Mouse (Mus musculus): ENCODE data around the gene Tfpt.
"Not testable (repeated sequence)": the region's sequence is repeated elsewhere in the genome, so short reads cannot be mapped to it uniquely, and the experiment has no call there.

The Tfpt gene

DNA sequence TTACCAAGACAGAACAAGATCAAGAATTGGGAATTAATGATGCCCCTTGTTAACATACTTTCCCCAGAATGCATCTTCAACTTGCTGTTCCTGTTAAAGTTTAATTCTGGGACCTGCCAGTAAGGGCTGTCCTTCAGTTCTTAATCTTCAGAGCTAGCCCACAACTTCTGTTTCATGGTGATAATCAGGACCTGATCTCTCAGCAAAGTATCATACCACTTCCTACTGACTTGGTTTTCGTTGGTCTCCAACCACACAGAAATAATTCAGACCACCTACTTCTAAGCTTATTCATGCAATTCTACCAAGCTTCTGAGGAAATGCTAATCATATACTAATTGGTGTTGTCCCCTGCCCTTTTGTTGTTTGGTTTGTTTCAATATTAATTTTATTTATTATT is 57.9 kb downstream of the Tfpt start:
- DNase-seq = no peak

GRCm38 (mm10) chr7:3570580-3570979 is 59.1 kb downstream of the Tfpt start:
- not testable (repeated sequence) for DNase-seq
